Mouse (Mus musculus) macrophage (primary cell): ENCODE results near the gene Prima1. TPM values are rescaled to one million over a fixed set of nuclear protein-coding genes. Genes with fewer than 3 reads are reported as not detected.

Experiments
- H3K27ac ChIP-seq: fragments of 350-480 bp; formaldehyde crosslinking; 2 replicates; pipeline ENCODE4 v1.9.0; 2021
- H3K36me3 ChIP-seq: fragments of 350-480 bp; formaldehyde crosslinking; 2 replicates; pipeline ENCODE4 v1.9.0; 2021; ENCODE audit errors: inconsistent target
- H3K4me3 ChIP-seq: fragments of 350-480 bp; formaldehyde crosslinking; 2 replicates; pipeline ENCODE4 v1.9.0; 2021; ENCODE audit errors: inconsistent target
- H3K79me2 ChIP-seq: fragments of 350-480 bp; formaldehyde crosslinking; 2 replicates; pipeline ENCODE4 v1.9.0; 2021; ENCODE audit errors: inconsistent target
- WGBS: methylation state at CpG from one replicate; pipeline ENCODE4 v1.1.7; 2026; ENCODE audit warnings: inconsistent platforms; ENCODE audit not compliant: missing documents; 5-methylcytosine and 5-hydroxymethylcytosine counted together
- polyA plus RNA-seq: library from polyadenylated mRNA; stranded (reverse); fragments of 250-400 nt; gene quantifications from 3 replicates; pipeline ENCODE4 v1.2.4, GENCODE M21; 2018; ENCODE audit warnings: inconsistent platforms

Gene Prima1
- polyA plus RNA-seq, 1 experiment from 2014 or later, result not detected

GRCm38 (mm10) chr12:103154927-103155326 is 87.0 kb downstream of the Prima1 start:
- no peaks in the 10 kb centered on the region for H3K79me2 ChIP-seq
- 78% methylated on average over 2 of the region's 2 CpGs for WGBS
- no peak overlapping the region for H3K4me3 ChIP-seq
- H3K27ac ChIP-seq, result no peak overlapping the region
- H3K36me3 ChIP-seq, result no peaks in the 10 kb centered on the region

- H3K36me3 ChIP-seq, result no peaks in the 10 kb centered on the region
- no peak overlapping the region for H3K4me3 ChIP-seq
- WGBS, result 69% methylated on average over 2 of the region's 2 CpGs
- no peak overlapping the region for H3K27ac ChIP-seq
- no peaks in the 10 kb centered on the region for H3K79me2 ChIP-seq
Observed at GRCm38 (mm10) chr12:103150247-103150646, 91.7 kb downstream of the Prima1 start.

Other genes starting within 250 kb of the Prima1 start
- not detected in 3 replicates for gene Fam181a, start 68.8 kb upstream of the Prima1 start, polyA plus RNA-seq
- gene Asb2, start 113.9 kb upstream of the Prima1 start, polyA plus RNA-seq, result 0.29 to 2.1 TPM (median 0.47 TPM) in 3 replicates
- gene Otub2, start 146.5 kb upstream of the Prima1 start, polyA plus RNA-seq, result 0.64 to 1.1 TPM (median 0.80 TPM) in 3 replicates
- gene 9330161L09Rik, start 165.7 kb upstream of the Prima1 start, polyA plus RNA-seq, result 0.57 TPM in 1 of 3 replicates, not detected in the others
- 84.0 to 115 TPM (median 91.2 TPM) in 3 replicates for gene Ddx24, start 183.7 kb upstream of the Prima1 start, polyA plus RNA-seq
- gene Ifi27, start 192.1 kb upstream of the Prima1 start, polyA plus RNA-seq, result 46.8 to 77.9 TPM (median 73.3 TPM) in 3 replicates
- gene Ifi27l2a, start 201.5 kb upstream of the Prima1 start, polyA plus RNA-seq, result 216 to 553 TPM (median 452 TPM) in 3 replicates
- gene Ifi27l2b, start 215.1 kb upstream of the Prima1 start, polyA plus RNA-seq, result not detected in 3 replicates